Mouse (Mus musculus): ENCODE data around the gene Cfb. TPM values are rescaled to one million over a fixed set of nuclear protein-coding genes. Genes with fewer than 3 reads are reported as not detected.
"Not testable (repeated sequence)": the region's sequence is repeated elsewhere in the genome, so short reads cannot be mapped to it uniquely, and the experiment has no call there.

Gene Cfb
- 6.7 and 9.4 TPM in 2 replicates for polyA plus RNA-seq (2014; fragmentation: Nextera tagmentation; extraction: Ambion mirVana)

DNA sequence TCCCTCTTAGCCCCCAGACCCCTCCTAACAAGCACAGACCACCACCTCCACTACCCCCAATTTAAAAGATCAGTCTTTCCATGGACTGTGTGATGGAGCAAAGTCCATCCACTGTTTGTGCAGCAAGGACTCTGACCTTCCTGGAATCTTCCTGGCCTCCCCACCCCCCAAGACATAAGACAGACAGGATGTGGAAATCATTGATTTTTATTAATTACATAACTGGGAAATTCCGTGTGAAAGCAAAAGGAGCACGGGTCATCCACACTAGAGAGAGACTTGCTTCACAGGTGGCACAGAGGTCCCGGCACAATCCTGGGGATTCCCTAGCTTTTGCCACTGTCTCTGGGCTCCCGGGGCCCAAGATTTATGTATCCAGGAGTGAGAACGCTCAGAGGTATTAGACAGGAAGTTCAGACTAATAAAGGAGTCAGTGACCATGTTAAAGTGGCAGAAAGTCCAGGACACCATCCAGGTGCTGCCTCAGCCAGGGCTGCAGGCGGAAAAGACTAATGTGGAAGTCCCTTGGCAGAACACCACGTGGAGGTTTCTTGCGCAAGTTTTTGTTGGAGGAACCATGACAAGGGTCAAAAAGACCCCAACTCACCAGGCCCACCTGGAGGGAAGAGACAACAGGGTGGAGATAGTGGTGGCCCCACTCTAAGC lies at the start of gene Cfb:
Gene Cfb, minus strand, starts transcription at position 103 of the 666 bp plus-strand sequence.
- ATAC-seq (ENCODE audit: insufficient number of reproducible peaks, insufficient read depth, low FRiP score, low read depth) = 0 out of 2 replicates have a peak, but pooled peaks have one; percentile 19
- H3K36me3 ChIP-seq (ENCODE audit: control insufficient read depth, insufficient read depth, low read length) = no peaks in the 10 kb centered on the region
- no peak within 1 kb of the TSS for H3K4me3 ChIP-seq (ENCODE audit: low read depth, low read length)
- 41% methylated on average over 8 of the region's 8 CpGs for WGBS
- H3K9me3 ChIP-seq (ENCODE audit: control insufficient read depth, low read depth, low read length) = no peaks in the 10 kb centered on the region
- H3K9ac ChIP-seq (replicated peaks; ENCODE audit: low read depth, low read length) = no peak within 1 kb of the TSS
- no peak within 1 kb of the TSS for H3K4me2 ChIP-seq (replicated peaks; ENCODE audit: low read depth, low read length)
- H3K27me3 ChIP-seq (ENCODE audit: control insufficient read depth, insufficient read depth, low read length) = no peaks in the 10 kb centered on the region
- no peaks in the 10 kb centered on the region for H3K4me1 ChIP-seq (ENCODE audit: control insufficient read depth, insufficient read depth, low read length)
- no peak within 1 kb of the TSS for H3K27ac ChIP-seq (ENCODE audit: low read length)

DNA sequence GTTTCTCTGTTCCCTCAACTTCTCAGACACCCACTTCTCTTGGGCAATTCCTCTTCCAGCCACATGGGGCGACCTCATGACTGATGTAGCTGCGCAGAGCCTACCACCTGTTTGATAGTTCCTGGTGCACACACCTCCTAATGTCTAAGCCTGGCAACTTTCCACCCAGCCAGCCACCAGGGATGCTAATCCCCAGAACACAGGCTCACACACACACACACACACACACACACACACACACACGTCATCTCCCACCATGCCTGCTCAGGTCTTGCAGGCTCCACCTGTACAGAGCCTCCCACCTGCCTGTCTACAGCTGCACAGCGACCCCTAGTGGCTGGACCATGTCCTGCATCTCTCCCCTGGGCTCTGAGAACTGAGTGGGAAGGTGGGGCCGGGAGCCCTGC lies 49.6 kb upstream of the Cfb start:
- ATAC-seq (ENCODE audit: insufficient number of reproducible peaks, insufficient read depth, low FRiP score, low read depth) = peak; percentile 66
- no peaks in the 10 kb centered on the region for H3K27me3 ChIP-seq (ENCODE audit: control insufficient read depth, insufficient read depth, low read length)
- H3K4me1 ChIP-seq (ENCODE audit: control insufficient read depth, insufficient read depth, low read length) = no peaks in the 10 kb centered on the region
- H3K36me3 ChIP-seq (ENCODE audit: control insufficient read depth, insufficient read depth, low read length) = peaks cover 70% of the 10 kb centered on the region
- no peak overlapping the region for H3K27ac ChIP-seq (ENCODE audit: low read length)
- 48% methylated on average over 5 of the region's 5 CpGs for WGBS
- H3K4me3 ChIP-seq (ENCODE audit: low read depth, low read length) = no peak overlapping the region
- H3K9me3 ChIP-seq (ENCODE audit: control insufficient read depth, low read depth, low read length) = no peaks in the 10 kb centered on the region
- H3K9ac ChIP-seq (replicated peaks; ENCODE audit: low read depth, low read length) = no peak overlapping the region
- H3K4me2 ChIP-seq (replicated peaks; ENCODE audit: low read depth, low read length) = no peak overlapping the region

GRCm38 (mm10) chr17:34910982-34911381 lies 48.7 kb upstream of the Cfb start:
- no peak for ATAC-seq (ENCODE audit: insufficient number of reproducible peaks, insufficient read depth, low FRiP score, low read depth)
- H3K36me3 ChIP-seq (ENCODE audit: control insufficient read depth, insufficient read depth, low read length) = peaks cover 80% of the 10 kb centered on the region
- H3K27me3 ChIP-seq (ENCODE audit: control insufficient read depth, insufficient read depth, low read length) = no peaks in the 10 kb centered on the region
- H3K4me3 ChIP-seq (ENCODE audit: low read depth, low read length) = no peak overlapping the region
- no peaks in the 10 kb centered on the region for H3K9me3 ChIP-seq (ENCODE audit: control insufficient read depth, low read depth, low read length)
- no peak overlapping the region for H3K4me2 ChIP-seq (replicated peaks; ENCODE audit: low read depth, low read length)
- H3K9ac ChIP-seq (replicated peaks; ENCODE audit: low read depth, low read length) = no peak overlapping the region
- WGBS = 79% methylated on average over 10 of the region's 10 CpGs
- H3K27ac ChIP-seq (ENCODE audit: low read length) = no peak overlapping the region
- no peaks in the 10 kb centered on the region for H3K4me1 ChIP-seq (ENCODE audit: control insufficient read depth, insufficient read depth, low read length)

- no peak for ATAC-seq (ENCODE audit: insufficient number of reproducible peaks, insufficient read depth, low FRiP score, low read depth)
- 80% methylated on average over 9 of the region's 9 CpGs for WGBS
- Histone ChIP-seq H3K27ac (ENCODE audit: low read length) (no peak overlapping the region; the same call in 1 of the 2 replicates), H3K9ac (replicated peaks; ENCODE audit: low read depth, low read length) (no peak overlapping the region), H3K4me2 (replicated peaks; ENCODE audit: low read depth, low read length) (no peak overlapping the region), H3K27me3 (ENCODE audit: control insufficient read depth, insufficient read depth, low read length) (no peaks in the 10 kb centered on the region), H3K9me3 (ENCODE audit: control insufficient read depth, low read depth, low read length) (no peaks in the 10 kb centered on the region), H3K4me3 (ENCODE audit: low read depth, low read length) (no peak overlapping the region), H3K36me3 (ENCODE audit: control insufficient read depth, insufficient read depth, low read length) (peaks cover 60% of the 10 kb centered on the region), H3K4me1 (ENCODE audit: control insufficient read depth, insufficient read depth, low read length) (peaks cover 5% of the 10 kb centered on the region; the same call in 1 of the 2 replicates)
Measured at GRCm38 (mm10) chr17:34902895-34903294, 40.6 kb upstream of the Cfb start.

DNA sequence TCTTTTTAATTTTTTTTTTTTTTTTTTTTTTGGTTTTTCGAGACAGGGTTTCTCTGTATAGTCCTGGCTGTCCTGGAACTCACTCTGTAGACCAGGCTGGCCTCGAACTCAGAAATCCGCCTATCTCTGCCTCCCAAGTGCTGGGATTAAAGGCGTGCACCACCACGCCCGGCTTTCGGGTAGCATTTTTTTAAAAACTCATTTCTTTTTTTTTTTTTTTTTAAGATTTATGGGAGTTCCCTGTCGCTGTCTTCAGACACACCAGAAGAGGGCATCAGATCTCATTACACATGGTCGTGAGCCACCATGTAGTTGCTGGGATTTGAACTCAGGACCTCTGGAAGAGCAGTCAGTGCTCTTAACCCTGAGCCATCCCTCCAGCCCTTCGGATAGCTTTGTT lies 39.6 kb upstream of the Cfb start:
- H3K9me3 ChIP-seq (ENCODE audit: control insufficient read depth, low read depth, low read length); ATAC-seq (ENCODE audit: insufficient number of reproducible peaks, insufficient read depth, low FRiP score, low read depth); H3K4me2 ChIP-seq (replicated peaks; ENCODE audit: low read depth, low read length); H3K4me3 ChIP-seq (ENCODE audit: low read depth, low read length); H3K27ac ChIP-seq (ENCODE audit: low read length); H3K27me3 ChIP-seq (ENCODE audit: control insufficient read depth, insufficient read depth, low read length); H3K9ac ChIP-seq (replicated peaks; ENCODE audit: low read depth, low read length): not testable (repeated sequence)
- Histone ChIP-seq H3K4me1 (ENCODE audit: control insufficient read depth, insufficient read depth, low read length) (peaks cover 11% of the 10 kb centered on the region), H3K36me3 (ENCODE audit: control insufficient read depth, insufficient read depth, low read length) (peaks cover 50% of the 10 kb centered on the region)
- WGBS = 85% methylated on average over 9 of the region's 10 CpGs

GRCm38 (mm10) chr17:34900826-34901225 lies 38.5 kb upstream of the Cfb start:
- not testable (repeated sequence) for H3K9me3 ChIP-seq (ENCODE audit: control insufficient read depth, low read depth, low read length); ATAC-seq (ENCODE audit: insufficient number of reproducible peaks, insufficient read depth, low FRiP score, low read depth); H3K27ac ChIP-seq (ENCODE audit: low read length); H3K4me3 ChIP-seq (ENCODE audit: low read depth, low read length); H3K4me2 ChIP-seq (replicated peaks; ENCODE audit: low read depth, low read length); H3K9ac ChIP-seq (replicated peaks; ENCODE audit: low read depth, low read length); H3K27me3 ChIP-seq (ENCODE audit: control insufficient read depth, insufficient read depth, low read length)
- Histone ChIP-seq H3K4me1 (ENCODE audit: control insufficient read depth, insufficient read depth, low read length) (peaks cover 14% of the 10 kb centered on the region), H3K36me3 (ENCODE audit: control insufficient read depth, insufficient read depth, low read length) (peaks cover 39% of the 10 kb centered on the region)

DNA sequence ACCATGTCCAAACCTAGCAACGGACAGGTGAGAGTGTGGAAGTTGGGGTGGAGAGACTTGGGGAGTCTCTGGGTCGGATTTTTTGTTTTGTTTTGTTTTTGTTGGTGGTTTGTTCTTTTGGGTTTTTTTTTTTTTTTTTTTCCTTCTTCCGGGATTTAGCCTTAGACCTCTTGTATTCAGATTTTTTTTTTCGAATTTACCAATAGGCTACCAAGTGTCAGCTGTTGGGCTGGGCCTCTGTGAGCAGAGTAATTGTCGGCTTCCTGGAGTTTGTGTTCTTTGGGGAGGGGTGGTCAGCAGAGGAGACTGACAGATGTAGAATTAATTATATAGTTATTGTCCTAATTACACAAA lies 37.5 kb upstream of the Cfb start:
- peaks cover 30% of the 10 kb centered on the region for H3K36me3 ChIP-seq (ENCODE audit: control insufficient read depth, insufficient read depth, low read length)

GRCm38 (mm10) chr17:34899053-34899889 lies 37.0 kb upstream of the Cfb start:
- Histone ChIP-seq H3K4me2 (replicated peaks; ENCODE audit: low read depth, low read length) (peak overlapping the region; percentile 80), H3K4me3 (ENCODE audit: low read depth, low read length) (peak overlapping the region; percentile 61), H3K4me1 (ENCODE audit: control insufficient read depth, insufficient read depth, low read length) (peaks cover 21% of the 10 kb centered on the region), H3K36me3 (ENCODE audit: control insufficient read depth, insufficient read depth, low read length) (peaks cover 25% of the 10 kb centered on the region), H3K9ac (replicated peaks; ENCODE audit: low read depth, low read length) (peak overlapping the region; percentile 96), H3K27ac (ENCODE audit: low read length) (peak overlapping the region; percentile 98), H3K9me3 (ENCODE audit: control insufficient read depth, low read depth, low read length) (no peaks in the 10 kb centered on the region), H3K27me3 (ENCODE audit: control insufficient read depth, insufficient read depth, low read length) (no peaks in the 10 kb centered on the region)
- ATAC-seq (ENCODE audit: insufficient number of reproducible peaks, insufficient read depth, low FRiP score, low read depth) = no peak
- WGBS = under 1% methylated on average over 36 of the region's 45 CpGs

More for the DNA sequence above, 37.5 kb upstream of the Cfb start:
- H3K27me3 ChIP-seq (ENCODE audit: control insufficient read depth, insufficient read depth, low read length) = no peaks in the 10 kb centered on the region
- H3K9me3 ChIP-seq (ENCODE audit: control insufficient read depth, low read depth, low read length) = no peaks in the 10 kb centered on the region
- no peak for ATAC-seq (ENCODE audit: insufficient number of reproducible peaks, insufficient read depth, low FRiP score, low read depth)
- 4% methylated on average over 5 of the region's 5 CpGs for WGBS
- H3K4me1 ChIP-seq (ENCODE audit: control insufficient read depth, insufficient read depth, low read length) = peaks cover 21% of the 10 kb centered on the region
- peak overlapping the region; percentile 61 for H3K4me3 ChIP-seq (ENCODE audit: low read depth, low read length)
- peak overlapping the region; percentile 80 for H3K4me2 ChIP-seq (replicated peaks; ENCODE audit: low read depth, low read length)
- peak overlapping the region; percentile 98; the same call in 1 of the 2 replicates for H3K27ac ChIP-seq (ENCODE audit: low read length)
- peak overlapping the region; percentile 96 for H3K9ac ChIP-seq (replicated peaks; ENCODE audit: low read depth, low read length)

Data from stomach, embryonic 14.5 days (tissue).